Mouse (Mus musculus): ENCODE measurements around the gene Rbms1. TPM values are rescaled to one million over a fixed set of nuclear protein-coding genes. Genes with fewer than 3 reads are reported as not detected.

The Rbms1 gene
- polyA plus RNA-seq (2021; fragmentation: Nextera tagmentation) = 11.1 and 12.7 TPM in 2 replicates
- long read RNA-seq, experiment 1, full-length matches to known transcripts = 16 of 43 reads
- long read RNA-seq, experiment 1, partial matches to known transcripts = 1 of 43 reads
- long read RNA-seq, experiment 1, other reads (novel, unspliced or antisense) = 26 of 43 reads
- long read RNA-seq, experiment 2, full-length matches to known transcripts = 3 of 17 reads
- long read RNA-seq, experiment 2, partial matches to known transcripts = 3 of 17 reads
- long read RNA-seq, experiment 2, other reads (novel, unspliced or antisense) = 11 of 17 reads

GRCm38 (mm10) chr2:60962671-60963421 lies at the start of gene Rbms1:
TSS of gene Rbms1 (minus strand) at chr2:60963192.

DNA sequence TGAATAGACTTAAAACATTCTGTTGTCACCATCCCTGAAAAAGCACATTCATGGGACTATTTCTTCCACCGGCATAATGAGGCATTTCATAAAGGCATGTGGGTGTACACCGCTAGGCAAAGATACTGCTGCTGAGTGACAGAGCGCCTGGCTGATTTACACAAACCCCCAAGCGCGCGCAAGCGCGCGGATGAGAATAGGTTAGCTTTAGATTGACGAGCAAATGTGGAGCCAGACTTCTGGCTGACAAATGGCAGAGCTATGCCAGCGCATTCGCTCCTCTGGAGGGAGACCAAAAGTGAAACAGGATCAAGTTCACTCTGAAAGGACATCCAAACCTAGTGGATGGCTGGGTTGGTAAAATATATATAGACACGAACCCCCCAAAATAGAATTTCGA lies 240.5 kb downstream of the Rbms1 start, which contains the start of gene Itgb6:
Gene Itgb6, minus strand, starts transcription at position 130 of the 400 bp plus-strand sequence.

Other genes starting within 250 kb of the Rbms1 start
- gene Itgb6, start 240.5 kb downstream of the Rbms1 start, polyA plus RNA-seq (2021; fragmentation: Nextera tagmentation) = 0.03 TPM in 1 of 2 replicates, not detected in the other

All from left cerebral cortex, adult 6 months (tissue).